Mouse (Mus musculus) layer of hippocampus, adult 8-10 months (tissue): Measurements from ENCODE around the gene Ift122. TPM values are rescaled to one million over a fixed set of nuclear protein-coding genes. Genes with fewer than 3 reads are reported as not detected.

ENCODE experiments used
- DNase-seq, 2 experiments: peaks; one replicate each; pipeline ENCODE4 v3.0.0; 2022; ENCODE audit warnings: low spot score in 2 of 2
- total RNA-seq, 4 experiments: library from RNA; stranded (reverse); gene quantifications; 2 replicates each; pipeline ENCODE4 v1.2.4; 2022

Gene Ift122
- total RNA-seq, 4 experiments from 2014 or later = 26.3 to 37.8 (median 30.0) TPM

DNA sequence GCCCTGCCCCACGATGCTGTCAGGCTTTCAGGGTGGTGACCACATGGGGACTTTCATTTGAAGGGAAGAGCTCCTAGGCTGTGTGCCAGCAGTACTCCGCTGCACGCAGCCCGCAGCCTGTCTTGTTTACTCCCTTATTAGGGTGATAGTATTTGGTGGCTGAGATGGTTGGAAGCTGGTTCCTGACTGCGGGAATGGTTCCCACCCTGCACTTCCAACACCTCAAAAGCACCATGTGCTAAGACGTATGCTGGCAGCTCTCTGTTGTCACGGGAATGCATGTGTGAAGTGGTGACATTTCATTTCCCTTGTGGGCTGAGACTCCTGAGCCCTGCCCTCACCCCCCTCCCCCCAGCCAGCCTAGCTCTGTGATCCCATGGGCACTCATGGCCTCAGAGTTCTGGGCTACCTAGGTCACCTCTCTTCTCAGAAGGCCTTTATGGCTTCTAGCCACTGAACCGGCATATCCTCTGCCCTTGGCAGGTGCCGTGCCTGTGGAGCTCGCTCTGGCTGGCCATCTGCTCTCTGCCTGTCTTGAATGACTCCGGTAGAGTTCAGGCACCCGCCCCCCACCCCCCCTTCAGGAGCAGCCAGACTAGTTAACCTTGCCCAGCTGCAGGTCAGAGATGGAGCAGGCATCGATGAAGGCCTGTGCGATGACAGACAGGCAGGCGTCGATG is 103.8 kb downstream of the Ift122 start:
- DNase-seq = peak in 1 of 2 experiments; percentile 29

GRCm38 (mm10) chr6:115957681-115958080 is 104.4 kb downstream of the Ift122 start:
- DNase-seq = no peak

- DNase-seq = no peak
These were observed 105.2 kb downstream of the Ift122 start for GRCm38 (mm10) chr6:115958445-115958844.

DNA sequence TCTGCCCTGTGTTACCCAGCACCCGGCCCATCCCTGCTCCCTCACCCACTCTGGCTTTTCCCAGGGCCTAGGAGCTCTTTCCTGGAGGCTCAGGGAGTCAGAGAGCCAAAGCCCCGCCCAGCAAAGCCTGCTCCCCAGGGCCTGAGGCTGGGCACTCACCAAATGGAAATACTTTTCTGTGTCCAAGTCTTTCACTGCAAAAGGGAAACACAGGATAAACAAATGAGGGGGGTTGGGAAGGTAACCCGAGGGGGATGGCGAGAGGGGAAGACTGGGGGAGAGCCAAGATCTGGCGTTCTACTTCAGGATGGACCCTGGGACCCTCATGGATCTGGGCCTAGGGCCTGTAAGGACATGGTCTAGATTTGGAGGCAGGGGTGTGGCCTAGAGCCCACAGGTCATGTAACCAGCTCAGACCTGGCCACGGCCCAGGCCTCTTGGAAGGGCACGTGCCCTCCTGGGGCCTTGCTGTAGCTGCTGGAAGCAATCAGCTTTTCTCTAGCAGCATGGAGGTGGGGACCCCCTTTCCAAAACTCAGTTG is 106.0 kb downstream of the Ift122 start:
- no peak for DNase-seq

- no peak for DNase-seq
These were observed 107.1 kb downstream of the Ift122 start for GRCm38 (mm10) chr6:115960322-115960721.

- DNase-seq = no peak
These were observed 108.5 kb downstream of the Ift122 start for GRCm38 (mm10) chr6:115961743-115962142.

- DNase-seq = no peak
These were observed 109.3 kb downstream of the Ift122 start for GRCm38 (mm10) chr6:115962439-115963085.

DNA sequence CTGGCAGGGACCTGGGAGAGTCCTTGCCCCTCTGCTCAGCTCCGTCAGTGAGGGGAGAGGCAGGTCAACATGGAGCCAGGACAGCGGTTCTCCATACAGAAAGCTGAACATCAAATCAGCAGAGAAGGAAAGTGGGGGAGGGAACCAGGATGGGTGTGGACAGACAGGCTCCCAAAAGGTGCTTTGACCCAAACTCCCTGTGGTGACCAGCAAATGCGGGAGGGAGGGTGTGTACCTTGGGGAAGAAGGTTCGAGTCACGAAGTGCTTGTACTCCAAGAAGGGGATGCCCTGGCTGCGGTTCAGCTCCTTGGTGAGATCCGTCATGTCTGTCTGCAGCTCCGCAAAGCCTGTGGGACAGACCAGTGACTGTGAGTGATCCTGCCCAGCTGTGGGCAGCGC is 110.4 kb downstream of the Ift122 start:
- no peak for DNase-seq

GRCm38 (mm10) chr6:115966227-115966966 is 113.1 kb downstream of the Ift122 start:
- DNase-seq = no peak

DNA sequence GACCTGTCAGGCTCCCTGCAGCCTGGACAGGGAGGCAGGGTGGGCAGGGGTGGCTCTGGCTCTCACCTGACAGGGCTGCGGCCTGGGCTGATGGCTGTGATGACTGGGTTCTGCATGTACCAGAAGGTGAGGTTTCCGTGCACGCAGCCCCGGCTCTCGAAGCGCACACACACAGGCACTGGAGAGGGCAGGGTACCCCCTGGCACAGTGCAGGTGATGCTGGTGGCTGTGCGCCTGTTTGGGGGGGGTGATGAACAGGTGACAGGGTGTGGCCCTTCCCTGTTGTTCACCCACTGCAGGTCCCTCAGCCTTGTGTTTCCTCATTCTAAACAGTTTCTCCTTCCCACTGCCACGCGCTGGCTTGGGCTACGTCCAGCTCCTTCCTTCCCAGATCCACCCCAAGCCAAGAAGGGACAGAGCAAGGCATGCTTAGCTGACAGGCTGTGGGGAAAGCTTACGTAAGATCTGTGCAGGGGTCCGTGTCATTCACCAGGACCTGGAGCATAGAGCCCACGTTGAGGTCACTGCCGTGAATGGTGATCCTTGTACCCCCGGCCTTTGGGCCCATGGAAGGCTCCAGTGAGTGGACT is 114.1 kb downstream of the Ift122 start:
- no peak for DNase-seq

- no peak for DNase-seq
These were observed 114.8 kb downstream of the Ift122 start for GRCm38 (mm10) chr6:115968086-115968485.

GRCm38 (mm10) chr6:115968700-115969099 is 115.4 kb downstream of the Ift122 start:
- no peak for DNase-seq

- DNase-seq = no peak
These were observed 115.8 kb downstream of the Ift122 start for GRCm38 (mm10) chr6:115969103-115969502.

DNA sequence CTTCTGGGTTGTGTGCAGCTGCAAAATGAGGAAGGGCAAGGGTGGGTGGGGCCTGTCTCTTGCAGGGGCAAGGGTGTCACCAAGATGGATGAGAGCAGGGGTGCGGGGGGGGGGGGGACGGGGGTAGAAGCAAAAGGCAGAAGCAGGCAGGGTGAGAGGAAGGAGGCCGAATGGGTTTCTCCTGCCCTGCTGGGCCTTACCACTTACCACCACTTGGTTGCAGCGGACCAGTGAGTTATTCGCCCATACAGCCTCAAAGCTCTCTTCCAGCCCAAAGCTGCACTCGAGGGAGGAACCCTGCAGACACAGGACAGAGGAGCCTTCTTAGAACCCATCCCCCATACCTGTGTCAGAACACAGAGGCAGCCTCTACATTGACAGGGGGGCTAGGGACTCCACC is 116.7 kb downstream of the Ift122 start:
- no peak for DNase-seq

- DNase-seq = no peak
These were observed 118.2 kb downstream of the Ift122 start for GRCm38 (mm10) chr6:115971273-115972060.

GRCm38 (mm10) chr6:115972083-115972764 is 119.0 kb downstream of the Ift122 start:
- no peak for DNase-seq

DNA sequence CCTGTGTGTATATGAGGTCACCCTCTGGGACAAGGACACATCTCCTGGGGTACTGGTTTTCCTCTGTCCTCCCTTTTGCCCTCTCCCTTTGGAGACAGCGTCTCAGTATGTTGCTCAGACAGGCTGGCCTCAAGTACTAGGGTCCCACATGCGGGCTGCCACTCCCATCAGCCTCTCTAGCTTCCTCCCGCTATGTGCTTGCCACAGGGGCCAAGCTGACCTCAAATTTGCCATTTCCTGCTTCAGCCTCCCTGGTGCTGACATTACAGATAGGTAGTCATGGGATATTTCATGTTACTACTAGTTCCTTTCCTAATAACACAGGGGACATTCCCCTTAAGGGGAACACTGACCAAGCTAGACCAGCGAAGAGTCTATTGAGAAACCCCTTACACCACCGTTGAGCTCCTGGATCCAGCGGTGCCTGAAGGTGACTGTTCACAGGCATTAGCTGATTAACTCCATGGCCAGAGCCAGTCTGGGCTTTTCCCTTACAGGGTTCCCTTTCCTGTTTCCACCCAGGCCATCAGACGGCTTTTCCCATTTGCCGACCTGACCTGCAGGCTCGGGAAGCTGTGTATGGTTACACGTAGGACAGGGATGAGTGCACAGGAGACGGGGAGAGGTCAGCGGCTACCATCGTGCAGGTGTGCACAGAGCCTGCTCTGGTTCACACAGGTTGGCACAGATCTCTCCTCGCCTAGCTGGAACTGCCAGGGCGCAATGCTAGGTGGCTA is 120.0 kb downstream of the Ift122 start:
- no peak for DNase-seq

- DNase-seq = peak; percentile 57 to 59
These were observed 120.8 kb downstream of the Ift122 start for GRCm38 (mm10) chr6:115973881-115974662.

- no peak for DNase-seq
These were observed 122.3 kb downstream of the Ift122 start for GRCm38 (mm10) chr6:115975606-115976005.
